Mouse (Mus musculus) embryonic facial prominence, embryonic 10.5 days (tissue): ENCODE measurements around the gene Usp29. TPM values are rescaled to one million over a fixed set of nuclear protein-coding genes. Genes with fewer than 3 reads are reported as not detected.

Experiments used
- DNase-seq: peaks from one replicate; pipeline ENCODE4 v3.0.0-alpha.2; 2017; ENCODE audit warnings: low spot score
- H3K27ac ChIP-seq: fragments of 300-500 bp; sonication (generic); replicated peaks from 2 replicates; pipeline ENCODE4 v1.5.1; 2016; ENCODE audit warnings: mild to moderate bottlenecking
- H3K27me3 ChIP-seq: fragments of 300-500 bp; sonication (generic); replicated peaks from 2 replicates; pipeline ENCODE4 v1.6.1; 2016; ENCODE audit warnings: low read depth, mild to moderate bottlenecking; ENCODE audit not compliant: poor library complexity, severe bottlenecking
- H3K36me3 ChIP-seq: fragments of 300-500 bp; sonication (generic); replicated peaks from 2 replicates; pipeline ENCODE4 v1.6.1; 2016; ENCODE audit warnings: mild to moderate bottlenecking, moderate library complexity
- H3K4me1 ChIP-seq: fragments of 300-500 bp; sonication (generic); 2 replicates; pipeline ENCODE4 v1.6.1; 2016
- H3K4me3 ChIP-seq: fragments of 300-500 bp; sonication (generic); 2 replicates; pipeline ENCODE4 v1.5.1; 2016; ENCODE audit warnings: mild to moderate bottlenecking, moderate library complexity
- H3K9me3 ChIP-seq: fragments of 300-500 bp; sonication (generic); 2 replicates; pipeline ENCODE4 v1.6.1; 2016; ENCODE audit warnings: mild to moderate bottlenecking
- WGBS: fragments of 180-500 bp; shearing (Covaris S2); methylation state at CpG from one replicate; pipeline ENCODE4 v1.1.7; 2016; 5-methylcytosine and 5-hydroxymethylcytosine counted together
- polyA plus RNA-seq: library from polyadenylated mRNA; unstranded; fragments of >200 nt; fragmentation: Nextera tagmentation; extraction: Ambion mirVana; gene quantifications from 2 replicates; pipeline ENCODE4 v1.2.1, GENCODE M21; 2016

The Usp29 gene
- polyA plus RNA-seq, 1 experiment from 2014 or later: 15.9 TPM

- H3K27me3 ChIP-seq: no peaks in the 10 kb centered on the region
- peaks cover 40% of the 10 kb centered on the region for H3K4me1 ChIP-seq
- H3K36me3 ChIP-seq: no peaks in the 10 kb centered on the region
- H3K4me3 ChIP-seq: 0 out of 2 replicates have a peak overlapping the region, but pooled peaks have one; percentile 1
- H3K27ac ChIP-seq: peak overlapping the region; percentile 87
- WGBS: 19% methylated on average over 5 of the region's 5 CpGs
- no peaks in the 10 kb centered on the region for H3K9me3 ChIP-seq
- peak; percentile 77 for DNase-seq
Measured at GRCm38 (mm10) chr7:6835351-6835750, 105.0 kb downstream of the Usp29 start.

GRCm38 (mm10) chr7:6837297-6837925, 107.0 kb downstream of the Usp29 start:
- H3K36me3 ChIP-seq: no peaks in the 10 kb centered on the region
- H3K4me1 ChIP-seq: peaks cover 40% of the 10 kb centered on the region
- no peaks in the 10 kb centered on the region for H3K9me3 ChIP-seq
- H3K27ac ChIP-seq: peak overlapping the region; percentile 70
- 47% methylated on average over 3 of the region's 3 CpGs for WGBS
- DNase-seq: no peak
- no peak overlapping the region for H3K4me3 ChIP-seq
- no peaks in the 10 kb centered on the region for H3K27me3 ChIP-seq

DNA sequence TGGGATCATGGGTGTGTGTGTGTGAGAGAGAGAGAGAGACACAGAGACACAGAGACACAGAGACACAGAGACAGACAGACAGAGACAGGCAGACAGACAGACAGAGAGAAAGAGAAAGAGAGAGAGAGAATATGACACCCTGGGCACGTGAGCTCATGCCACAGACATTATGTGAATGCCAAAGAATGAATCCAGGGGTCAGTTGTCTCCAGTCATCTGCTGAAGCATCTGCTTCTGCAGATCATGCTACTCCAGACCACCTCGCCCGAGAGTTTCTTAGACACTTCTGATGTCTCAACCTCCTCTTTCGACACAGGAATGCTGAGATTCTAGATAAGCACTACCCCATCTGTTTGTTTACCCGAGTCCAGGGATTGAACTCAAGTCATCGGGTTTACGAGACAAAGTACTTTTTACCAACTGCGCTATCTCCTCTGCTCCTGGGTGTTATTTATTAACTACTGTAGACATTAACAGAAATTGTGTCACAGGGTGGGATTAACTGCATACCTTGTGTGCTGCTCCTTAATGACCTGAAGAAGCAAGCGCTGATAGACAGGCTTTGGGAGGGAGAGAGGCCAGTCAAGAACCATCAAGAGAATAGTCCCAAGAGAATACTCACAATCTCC, 107.7 kb downstream of the Usp29 start:
- peak overlapping the region; percentile 70 for H3K27ac ChIP-seq
- no peaks in the 10 kb centered on the region for H3K9me3 ChIP-seq
- no peaks in the 10 kb centered on the region for H3K36me3 ChIP-seq
- H3K27me3 ChIP-seq: no peaks in the 10 kb centered on the region
- WGBS: 77% methylated on average over 9 of the region's 9 CpGs
- peaks cover 40% of the 10 kb centered on the region for H3K4me1 ChIP-seq
- no peak overlapping the region for H3K4me3 ChIP-seq
- DNase-seq: no peak

DNA sequence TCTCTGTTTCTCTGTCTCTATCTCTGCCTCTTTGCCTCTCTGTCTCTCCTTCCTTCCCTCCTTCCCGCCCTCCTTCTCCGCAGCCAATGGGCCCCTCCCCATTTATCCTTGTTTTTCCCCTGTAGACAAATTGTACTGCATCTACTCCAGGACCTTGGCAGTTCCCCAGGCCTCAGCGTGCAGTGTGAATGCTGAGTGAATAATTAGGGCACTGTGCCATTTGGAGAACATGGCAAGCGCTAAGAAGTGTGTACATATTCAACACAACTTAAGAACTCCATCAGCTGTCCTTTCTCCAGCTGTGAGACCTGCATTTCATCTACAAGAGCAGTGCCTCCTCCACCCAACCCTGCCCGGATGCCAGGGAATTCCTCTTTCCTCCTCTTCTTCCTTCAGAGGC, 110.5 kb downstream of the Usp29 start:
- Histone ChIP-seq H3K27ac (no peak overlapping the region), H3K4me1 (peaks cover 24% of the 10 kb centered on the region), H3K36me3 (no peaks in the 10 kb centered on the region), H3K4me3 (no peak overlapping the region), H3K27me3 (no peaks in the 10 kb centered on the region), H3K9me3 (no peaks in the 10 kb centered on the region)
- DNase-seq: no peak
- 88% methylated on average over 5 of the region's 5 CpGs for WGBS

DNA sequence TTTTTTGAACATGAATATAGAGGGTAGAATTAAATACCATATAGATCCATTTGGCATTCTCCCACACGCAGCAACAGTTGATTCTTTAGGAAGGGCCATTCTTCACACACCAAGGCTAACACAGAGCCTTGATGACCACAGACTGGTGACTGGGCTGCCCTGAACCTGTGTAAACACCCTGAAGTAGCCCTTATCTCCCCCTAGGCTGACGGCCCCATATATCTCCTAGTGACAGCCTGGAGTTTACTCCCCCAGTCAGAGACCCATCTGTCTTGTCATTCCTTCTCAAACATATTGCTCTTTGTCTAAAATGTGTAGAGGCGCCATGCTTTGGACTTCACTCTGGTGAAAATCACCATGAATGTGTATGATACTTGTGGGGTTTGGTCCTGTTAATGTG, 119.1 kb downstream of the Usp29 start:
- Histone ChIP-seq H3K9me3 (no peaks in the 10 kb centered on the region), H3K36me3 (no peaks in the 10 kb centered on the region), H3K4me1 (peaks cover 16% of the 10 kb centered on the region), H3K27ac (no peak overlapping the region), H3K27me3 (no peaks in the 10 kb centered on the region), H3K4me3 (no peak overlapping the region)
- no peak for DNase-seq
- 89% methylated on average over 3 of the region's 3 CpGs for WGBS

DNA sequence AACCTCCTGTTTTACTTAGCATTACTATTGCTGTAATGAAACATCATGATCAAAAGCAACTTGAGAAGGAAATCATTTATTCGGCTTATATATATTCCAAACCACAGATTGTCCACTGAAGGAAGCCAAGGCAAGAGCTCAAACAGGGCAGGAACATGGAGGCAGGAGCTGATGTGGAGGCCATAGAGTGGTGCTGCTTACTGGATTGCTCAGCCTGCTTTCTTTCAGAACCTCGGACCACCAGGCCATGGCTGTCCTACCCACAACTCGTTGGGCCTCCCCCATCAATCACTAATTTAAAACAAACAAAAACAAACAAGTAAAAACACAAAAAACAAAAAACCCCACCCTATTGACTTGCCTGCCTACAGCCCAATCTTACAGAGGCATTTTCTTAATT, 119.9 kb downstream of the Usp29 start:
- no peak overlapping the region for H3K27ac ChIP-seq
- DNase-seq: no peak
- 90% methylated on average over 3 of the region's 3 CpGs for WGBS

GRCm38 (mm10) chr7:6851256-6851655, 120.9 kb downstream of the Usp29 start:
- peak overlapping the region; percentile 65 for H3K27ac ChIP-seq
- no peak overlapping the region for H3K4me3 ChIP-seq
- no peaks in the 10 kb centered on the region for H3K9me3 ChIP-seq
- no peaks in the 10 kb centered on the region for H3K27me3 ChIP-seq
- 80% methylated on average over 6 of the region's 6 CpGs for WGBS
- H3K36me3 ChIP-seq: no peaks in the 10 kb centered on the region
- DNase-seq: no peak
- H3K4me1 ChIP-seq: peaks cover 23% of the 10 kb centered on the region

More for the DNA sequence above, 119.9 kb downstream of the Usp29 start:
- Histone ChIP-seq H3K9me3 (no peaks in the 10 kb centered on the region), H3K4me1 (peaks cover 16% of the 10 kb centered on the region), H3K4me3 (no peak overlapping the region), H3K36me3 (no peaks in the 10 kb centered on the region), H3K27me3 (no peaks in the 10 kb centered on the region)

DNA sequence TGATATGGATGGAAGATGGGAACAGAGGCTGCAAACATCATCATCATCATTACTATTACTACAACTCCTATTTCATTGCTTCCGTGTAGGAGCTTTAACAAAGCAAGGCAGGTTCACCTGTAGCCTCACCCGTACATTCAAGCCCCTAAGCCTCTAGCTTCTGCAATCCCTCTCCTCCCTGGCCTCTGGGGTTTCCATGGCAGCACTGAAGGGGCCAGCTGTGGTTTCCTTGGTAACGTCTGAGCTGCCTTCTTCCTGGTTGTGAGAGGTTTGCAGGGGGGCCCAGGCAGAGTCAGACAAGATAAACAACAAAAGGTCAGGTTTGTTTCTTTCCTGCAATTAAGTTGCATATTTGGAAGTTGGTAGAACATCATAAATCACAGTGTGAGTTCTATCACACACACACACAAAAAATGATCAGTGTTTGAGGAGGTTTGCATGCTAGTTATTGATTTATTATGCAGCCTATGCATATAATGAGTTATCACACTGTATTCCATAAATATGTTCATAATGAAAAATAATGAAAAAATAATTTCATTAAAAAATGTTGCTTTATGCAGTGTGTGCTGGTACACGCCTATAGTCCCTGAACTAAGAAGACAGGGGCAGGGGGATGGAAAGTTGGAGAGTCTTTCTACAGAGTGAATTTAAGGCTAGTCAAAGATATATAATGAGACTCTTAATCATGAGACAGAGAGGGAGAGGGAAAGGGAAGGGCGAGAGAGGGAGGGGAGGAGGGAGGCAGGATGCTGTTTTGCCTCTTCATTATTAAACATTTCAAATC, 121.5 kb downstream of the Usp29 start:
- WGBS: 36% methylated on average over 5 of the region's 5 CpGs
- H3K4me1 ChIP-seq: peaks cover 23% of the 10 kb centered on the region
- H3K4me3 ChIP-seq: no peak overlapping the region
- no peaks in the 10 kb centered on the region for H3K27me3 ChIP-seq
- H3K36me3 ChIP-seq: no peaks in the 10 kb centered on the region
- peak overlapping the region; percentile 65 for H3K27ac ChIP-seq
- no peaks in the 10 kb centered on the region for H3K9me3 ChIP-seq
- DNase-seq: peak; percentile 74

- 70% methylated on average over 10 of the region's 10 CpGs for WGBS
Measured at GRCm38 (mm10) chr7:6855613-6856405, 125.4 kb downstream of the Usp29 start.

DNA sequence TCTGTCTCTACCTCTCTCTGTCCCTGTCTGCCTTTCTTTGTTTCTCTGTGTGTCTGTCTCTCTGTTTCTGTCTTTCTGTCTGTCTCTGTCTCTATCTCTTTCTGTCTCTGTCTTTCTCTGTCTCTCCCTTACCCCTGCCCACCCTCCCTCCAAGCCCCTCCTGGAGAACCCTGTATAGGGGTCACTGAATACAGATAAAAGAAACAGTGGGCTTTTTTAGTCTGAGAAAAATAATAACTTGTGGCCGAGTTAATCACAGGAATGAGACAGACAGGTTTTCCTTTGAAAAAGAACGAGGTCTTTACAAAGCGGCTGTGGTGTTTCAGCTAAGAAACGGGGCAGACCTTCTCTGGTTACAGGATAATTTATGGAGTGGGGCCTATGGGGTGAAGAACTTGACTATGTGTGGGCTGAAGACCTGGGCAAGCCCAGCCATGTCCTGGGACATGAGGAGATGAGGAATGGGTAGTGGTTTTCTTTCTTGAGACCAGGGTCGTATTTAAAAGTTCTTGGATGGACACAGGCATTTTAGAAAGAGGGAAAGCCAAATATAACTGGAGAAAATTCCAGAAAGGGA, 128.4 kb downstream of the Usp29 start:
- 27% methylated on average over 5 of the region's 5 CpGs for WGBS
- H3K36me3 ChIP-seq: no peaks in the 10 kb centered on the region
- no peak overlapping the region for H3K4me3 ChIP-seq
- no peaks in the 10 kb centered on the region for H3K27me3 ChIP-seq
- H3K9me3 ChIP-seq: no peaks in the 10 kb centered on the region
- no peak for DNase-seq
- H3K27ac ChIP-seq: peak overlapping the region; percentile 86
- peaks cover 47% of the 10 kb centered on the region for H3K4me1 ChIP-seq

More at GRCm38 (mm10) chr7:6855613-6856405, 125.4 kb downstream of the Usp29 start:
- H3K4me1 ChIP-seq: peaks cover 49% of the 10 kb centered on the region
- no peak overlapping the region for H3K4me3 ChIP-seq
- no peaks in the 10 kb centered on the region for H3K36me3 ChIP-seq
- no peak for DNase-seq
- H3K9me3 ChIP-seq: no peaks in the 10 kb centered on the region
- no peak overlapping the region for H3K27ac ChIP-seq
- no peaks in the 10 kb centered on the region for H3K27me3 ChIP-seq

DNA sequence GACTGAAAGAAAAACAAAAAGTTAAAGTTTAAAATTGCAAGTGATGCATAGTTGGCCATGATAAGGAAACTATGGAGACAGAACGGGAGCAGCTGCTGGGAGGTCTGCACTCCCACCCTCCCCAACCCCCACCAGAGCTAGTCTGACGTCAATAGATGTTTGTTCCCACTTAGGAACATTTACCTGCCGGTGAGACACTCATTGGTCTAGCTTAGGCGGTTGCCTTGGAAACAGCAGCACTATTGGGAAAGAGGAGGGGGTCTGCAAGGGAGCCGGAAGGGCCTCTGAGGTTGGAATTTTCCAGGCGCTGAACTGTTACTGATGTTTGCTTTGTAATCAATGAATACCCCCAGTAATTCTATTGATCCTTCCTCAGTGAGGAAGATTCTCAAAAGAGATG, 130.3 kb downstream of the Usp29 start:
- peak overlapping the region; percentile 73 for H3K27ac ChIP-seq
- WGBS: 7% methylated on average over 6 of the region's 6 CpGs
- no peaks in the 10 kb centered on the region for H3K36me3 ChIP-seq
- no peaks in the 10 kb centered on the region for H3K27me3 ChIP-seq
- peak; percentile 71 for DNase-seq
- H3K4me3 ChIP-seq: no peak overlapping the region
- H3K9me3 ChIP-seq: no peaks in the 10 kb centered on the region
- H3K4me1 ChIP-seq: peaks cover 45% of the 10 kb centered on the region

GRCm38 (mm10) chr7:6866351-6866750, 136.0 kb downstream of the Usp29 start:
- Histone ChIP-seq H3K27ac (no peak overlapping the region), H3K4me3 (no peak overlapping the region), H3K4me1 (peaks cover 8% of the 10 kb centered on the region), H3K36me3 (no peaks in the 10 kb centered on the region), H3K9me3 (no peaks in the 10 kb centered on the region), H3K27me3 (no peaks in the 10 kb centered on the region)
- DNase-seq: no peak
